Mouse (Mus musculus) C2C12 (cell line): Measurements from ENCODE around the gene Csrp2.

Experiments
- CEBPB ChIP-seq: IDR thresholded peaks from one replicate; pipeline ENCODE4 v1.6.1; 2011; ENCODE audit warnings: low read depth, mild to moderate bottlenecking, control low read depth, moderate library complexity
- CTCF ChIP-seq: IDR thresholded peaks from one replicate; pipeline ENCODE4 v1.5.1; 2011; ENCODE audit not compliant: control insufficient read depth, insufficient read depth, insufficient read length
- MAX ChIP-seq: IDR thresholded peaks from one replicate; pipeline ENCODE4 v1.6.1; 2011; ENCODE audit warnings: mild to moderate bottlenecking, control low read depth
- MYOD1 ChIP-seq: IDR thresholded peaks from one replicate; pipeline ENCODE4 v1.6.1; 2011; ENCODE audit warnings: low read depth; ENCODE audit not compliant: control insufficient read depth, insufficient read length
- MYOG ChIP-seq: IDR thresholded peaks from one replicate; pipeline ENCODE4 v1.6.1; 2011; ENCODE audit not compliant: control insufficient read depth, insufficient read length; ENCODE audit errors: extremely low read depth
- USF1 ChIP-seq: IDR thresholded peaks from one replicate; pipeline ENCODE4 v1.6.1; 2011; ENCODE audit warnings: low read depth, mild to moderate bottlenecking, control low read depth, moderate library complexity

DNA sequence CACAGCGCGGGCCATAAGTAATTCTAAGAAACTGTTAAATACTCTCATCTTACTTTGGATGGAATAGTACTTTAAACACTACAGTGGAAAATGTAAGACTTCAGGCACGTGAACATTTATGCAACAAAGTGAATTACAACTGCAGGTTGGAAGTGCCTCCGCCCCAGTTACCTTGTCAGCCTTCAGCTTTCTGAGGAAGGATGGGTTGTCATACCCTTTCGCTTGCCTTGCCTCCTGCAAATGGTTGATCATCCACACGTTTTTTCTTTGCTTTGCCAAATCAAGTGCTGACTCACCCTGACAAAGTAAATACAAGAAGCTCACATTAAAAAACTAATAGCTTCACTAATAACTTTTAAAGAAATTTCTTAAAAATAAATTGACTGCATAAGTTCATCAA, 41.3 kb downstream of the Csrp2 start:
- TF ChIP-seq CTCF: no peak
- no peak for TF ChIP-seq USF1
- TF ChIP-seq CEBPB: no peak
- no peak for TF ChIP-seq MYOG
- TF ChIP-seq MYOD1: no peak
- TF ChIP-seq MAX: no peak
